Mouse (Mus musculus) E14TG2a.4 (cell line): Measurements from ENCODE around the gene Atp2a1.

Source experiments
- CTCF ChIP-seq: conservative IDR thresholded peaks from 2 replicates; pipeline ENCODE4 v1.5.1; 2014; ENCODE audit warnings: low read length
- POU5F1 ChIP-seq: IDR thresholded peaks from 2 replicates; pipeline ENCODE4 v1.6.1; 2014; ENCODE audit warnings: low read length, borderline replicate concordance

- TF ChIP-seq CTCF (no peak), POU5F1 (no peak)
Measured at GRCm38 (mm10) chr7:126440134-126440533, 22.8 kb downstream of the Atp2a1 start.
